ENCODE assay signal across 15 mouse cellular contexts in the genomic region with DNA sequence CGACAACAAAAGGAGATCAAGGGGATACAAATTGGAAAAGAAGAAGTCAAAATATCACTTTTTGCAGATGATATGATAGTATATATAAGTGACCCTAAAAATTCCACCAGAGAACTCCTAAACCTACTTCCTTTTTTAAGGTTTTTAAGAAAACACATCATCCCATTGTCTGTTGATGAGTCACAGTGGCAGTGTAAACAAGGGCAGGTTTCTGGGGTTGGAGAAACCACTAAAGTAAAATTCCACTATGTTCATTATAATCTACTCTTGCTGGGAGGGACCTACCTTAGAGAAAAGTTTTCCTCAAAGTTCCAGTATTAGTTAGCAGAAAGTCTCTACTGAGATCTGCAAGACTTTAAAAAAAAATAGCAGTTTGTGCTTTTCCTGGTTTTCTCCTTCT.
"Had no signal": no experiment of that assay in that cellular context is flagged by ENCODE, and none has a peak within 500 bp of the region (broad histone marks: within the 10 kb centered on the region; RNA-seq: fewer than 3 reads in every experiment).

No protein-coding gene starts in this region.

- H3K4me2 ChIP-seq: lung, embryonic 15.5 days; midbrain, embryonic 11.5 days; midbrain, embryonic 13.5 days; midbrain, embryonic 15.5 days; neural tube, embryonic 12.5 days; stomach, embryonic 15.5 days had no signal

- H3K4me3 ChIP-seq: lung, embryonic 15.5 days; megakaryocyte, embryonic 14.5 days; midbrain, embryonic 13.5 days; midbrain, embryonic 15.5 days; neural tube, embryonic 12.5 days; stomach, embryonic 15.5 days had no signal

- H3K36me3 ChIP-seq: lung, embryonic 15.5 days; midbrain, embryonic 13.5 days; midbrain, embryonic 15.5 days; neural tube, embryonic 12.5 days; stomach, embryonic 15.5 days had no signal

- H3K27me3 ChIP-seq: lung, embryonic 15.5 days; megakaryocyte, embryonic 14.5 days; midbrain, embryonic 13.5 days; midbrain, embryonic 15.5 days; neural tube, embryonic 12.5 days; stomach, embryonic 15.5 days had no signal

- DNase-seq: liver, postnatal 0 days; lung, adult 2 months; lung, postnatal 14 days; lung, postnatal 36 days; right cerebral cortex, postnatal 14 days; thymus, adult 2 months; thymus, postnatal 25 days; thymus, postnatal 4 days had no signal
